Mouse (Mus musculus) hindbrain, embryonic 15.5 days (tissue): ENCODE data around the gene Arhgap11a. TPM values are rescaled to one million over a fixed set of nuclear protein-coding genes. Genes with fewer than 3 reads are reported as not detected.
A peak's percentile ranks its signal among the peaks of the same experiment; 100 is the strongest.

Source experiments
- ATAC-seq: fragments of 200-750 bp; cut with Nextera tagmentation; 2 replicates; pipeline ENCODE4 v1.8.0; 2017; ENCODE audit warnings: low read depth, moderate number of reproducible peaks, moderate TSS enrichment; ENCODE audit not compliant: low FRiP score
- H3K27ac ChIP-seq: fragments of 300-500 bp; sonication (generic); replicated peaks from 2 replicates; pipeline ENCODE4 v1.5.1; 2015; ENCODE audit warnings: mild to moderate bottlenecking, inconsistent platforms
- H3K27me3 ChIP-seq: fragments of 300-500 bp; sonication (generic); 2 replicates; pipeline ENCODE4 v1.6.1; 2015; ENCODE audit warnings: control low read depth, inconsistent platforms
- H3K36me3 ChIP-seq: fragments of 300-500 bp; sonication (generic); 2 replicates; pipeline ENCODE4 v1.6.1; 2015; ENCODE audit warnings: control low read depth, inconsistent platforms
- H3K4me1 ChIP-seq: fragments of 300-500 bp; sonication (generic); replicated peaks from 2 replicates; pipeline ENCODE4 v1.6.1; 2015; ENCODE audit warnings: control low read depth, inconsistent platforms
- H3K4me2 ChIP-seq: fragments of 300-500 bp; sonication (generic); 2 replicates; pipeline ENCODE4 v1.6.1; 2015; ENCODE audit warnings: moderate library complexity, mild to moderate bottlenecking, inconsistent platforms
- H3K4me3 ChIP-seq: fragments of 300-500 bp; sonication (generic); 2 replicates; pipeline ENCODE4 v1.5.1; 2015; ENCODE audit warnings: mild to moderate bottlenecking, inconsistent platforms
- H3K9ac ChIP-seq: fragments of 300-500 bp; sonication (generic); 2 replicates; pipeline ENCODE4 v1.6.1; 2015; ENCODE audit warnings: inconsistent platforms
- H3K9me3 ChIP-seq: fragments of 300-500 bp; sonication (generic); 2 replicates; pipeline ENCODE4 v1.6.1; 2016; ENCODE audit warnings: control low read depth, inconsistent platforms
- WGBS: fragments of 180-500 bp; shearing (Covaris S2); methylation state at CpG from one replicate; pipeline ENCODE4 v1.1.7; 2015; 5-methylcytosine and 5-hydroxymethylcytosine counted together
- polyA plus RNA-seq: library from polyadenylated mRNA; unstranded; fragments of >200 nt; fragmentation: Nextera tagmentation; extraction: Ambion mirVana; gene quantifications from 2 replicates; pipeline ENCODE4 v1.2.1, GENCODE M21; 2015

Arhgap11a gene
- 6.9 and 10.3 TPM in 2 replicates for polyA plus RNA-seq

GRCm38 (mm10) chr2:113848245-113849121, at the start of gene Arhgap11a:
Arhgap11a (minus strand) TSS chr2:113848661.
- peak; percentile 97 for ATAC-seq
- WGBS: under 1% methylated on average over 48 of the region's 48 CpGs

GRCm38 (mm10) chr2:113893385-113894122, 45.1 kb upstream of the Arhgap11a start:
- ATAC-seq: no peak
- Histone ChIP-seq H3K4me1 (no peaks in the 10 kb centered on the region), H3K36me3 (no peaks in the 10 kb centered on the region), H3K9me3 (no peaks in the 10 kb centered on the region), H3K27me3 (no peaks in the 10 kb centered on the region), H3K4me2 (no peak overlapping the region), H3K9ac (no peak overlapping the region), H3K27ac (no peak overlapping the region), H3K4me3 (no peak overlapping the region)
- 85% methylated on average over 10 of the region's 12 CpGs for WGBS

More at GRCm38 (mm10) chr2:113848245-113849121, at the start of gene Arhgap11a:
- Histone ChIP-seq H3K4me3 (peak within 1 kb of the TSS; percentile 70), H3K27me3 (no peaks in the 10 kb centered on the region), H3K27ac (peak within 1 kb of the TSS; percentile 89), H3K4me1 (peaks cover 13% of the 10 kb centered on the region), H3K4me2 (peak within 1 kb of the TSS; percentile 91), H3K36me3 (no peaks in the 10 kb centered on the region), H3K9ac (peak within 1 kb of the TSS; percentile 62), H3K9me3 (no peaks in the 10 kb centered on the region)

DNA sequence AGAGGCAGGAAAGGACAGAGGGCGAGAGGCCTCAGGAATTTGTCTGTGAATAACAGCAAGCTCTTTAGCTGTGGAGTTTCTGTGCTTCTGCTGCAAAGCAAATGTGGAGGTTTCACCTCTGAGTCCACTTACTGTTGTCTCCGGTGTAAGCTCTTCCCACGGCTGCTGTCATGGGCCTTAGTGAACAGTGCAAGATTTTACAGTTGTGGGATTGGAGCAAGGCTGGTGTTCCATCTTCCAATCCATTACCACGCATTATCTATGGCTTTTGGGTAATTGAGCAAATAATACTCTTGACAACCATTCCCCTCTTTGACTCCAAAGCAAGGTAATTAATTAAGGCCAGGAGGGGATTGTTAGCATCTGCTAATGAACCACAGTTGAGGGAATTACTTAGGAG, 38.7 kb upstream of the Arhgap11a start:
- Histone ChIP-seq H3K4me2 (no peak overlapping the region), H3K27ac (no peak overlapping the region), H3K9ac (no peak overlapping the region), H3K27me3 (no peaks in the 10 kb centered on the region), H3K9me3 (no peaks in the 10 kb centered on the region), H3K36me3 (no peaks in the 10 kb centered on the region), H3K4me1 (no peaks in the 10 kb centered on the region), H3K4me3 (no peak overlapping the region)
- 59% methylated on average over 4 of the region's 4 CpGs for WGBS
- peak; percentile 30; the same call in 1 of the 2 replicates for ATAC-seq

GRCm38 (mm10) chr2:113886061-113886460, 37.6 kb upstream of the Arhgap11a start:
- no peak overlapping the region for H3K27ac ChIP-seq
- 76% methylated on average over 1 of the region's 1 CpGs for WGBS
- no peaks in the 10 kb centered on the region for H3K27me3 ChIP-seq
- H3K9ac ChIP-seq: no peak overlapping the region
- no peak for ATAC-seq
- no peaks in the 10 kb centered on the region for H3K9me3 ChIP-seq
- no peak overlapping the region for H3K4me3 ChIP-seq
- no peak overlapping the region for H3K4me2 ChIP-seq
- no peaks in the 10 kb centered on the region for H3K36me3 ChIP-seq
- no peaks in the 10 kb centered on the region for H3K4me1 ChIP-seq

DNA sequence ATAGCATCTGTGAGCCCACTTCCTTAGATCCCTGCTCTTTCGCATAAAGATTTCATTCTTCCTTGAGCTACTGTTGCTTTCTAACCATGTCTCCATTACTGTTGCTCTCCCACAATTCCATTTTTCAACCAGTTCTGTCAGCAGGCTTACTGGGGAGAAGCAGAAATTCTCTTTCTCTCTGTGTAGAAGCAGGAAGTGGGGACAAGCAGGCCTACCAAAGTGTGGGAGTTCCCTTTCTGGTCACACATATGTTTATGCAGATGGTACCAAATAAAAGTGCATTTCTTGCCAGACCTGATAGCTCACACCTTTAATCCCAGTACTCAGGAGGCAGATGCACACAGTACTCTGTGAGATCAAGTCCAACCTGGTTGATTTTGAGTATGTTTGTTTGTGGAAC, 21.7 kb upstream of the Arhgap11a start:
- Histone ChIP-seq H3K4me1 (no peaks in the 10 kb centered on the region), H3K9me3 (no peaks in the 10 kb centered on the region), H3K4me2 (no peak overlapping the region), H3K27ac (no peak overlapping the region), H3K9ac (no peak overlapping the region), H3K27me3 (no peaks in the 10 kb centered on the region), H3K4me3 (no peak overlapping the region), H3K36me3 (no peaks in the 10 kb centered on the region)
- WGBS: 90% methylated on average over 1 of the region's 1 CpGs
- ATAC-seq: no peak

GRCm38 (mm10) chr2:113868404-113868803, 19.9 kb upstream of the Arhgap11a start:
- ATAC-seq: no peak
- no peaks in the 10 kb centered on the region for H3K4me1 ChIP-seq
- no peak overlapping the region for H3K27ac ChIP-seq
- no peaks in the 10 kb centered on the region for H3K27me3 ChIP-seq
- H3K4me3 ChIP-seq: no peak overlapping the region
- H3K9ac ChIP-seq: no peak overlapping the region
- no peaks in the 10 kb centered on the region for H3K36me3 ChIP-seq
- 85% methylated on average over 4 of the region's 4 CpGs for WGBS
- no peak overlapping the region for H3K4me2 ChIP-seq
- H3K9me3 ChIP-seq: no peaks in the 10 kb centered on the region

- H3K9ac ChIP-seq: no peak overlapping the region
- no peak overlapping the region for H3K4me2 ChIP-seq
- WGBS: 45% methylated on average over 2 of the region's 2 CpGs
- H3K27me3 ChIP-seq: no peaks in the 10 kb centered on the region
- H3K4me3 ChIP-seq: no peak overlapping the region
- H3K4me1 ChIP-seq: no peaks in the 10 kb centered on the region
- no peak for ATAC-seq
- H3K36me3 ChIP-seq: no peaks in the 10 kb centered on the region
- H3K27ac ChIP-seq: no peak overlapping the region
- H3K9me3 ChIP-seq: no peaks in the 10 kb centered on the region
These were observed 17.7 kb upstream of the Arhgap11a start for GRCm38 (mm10) chr2:113866155-113866554.

DNA sequence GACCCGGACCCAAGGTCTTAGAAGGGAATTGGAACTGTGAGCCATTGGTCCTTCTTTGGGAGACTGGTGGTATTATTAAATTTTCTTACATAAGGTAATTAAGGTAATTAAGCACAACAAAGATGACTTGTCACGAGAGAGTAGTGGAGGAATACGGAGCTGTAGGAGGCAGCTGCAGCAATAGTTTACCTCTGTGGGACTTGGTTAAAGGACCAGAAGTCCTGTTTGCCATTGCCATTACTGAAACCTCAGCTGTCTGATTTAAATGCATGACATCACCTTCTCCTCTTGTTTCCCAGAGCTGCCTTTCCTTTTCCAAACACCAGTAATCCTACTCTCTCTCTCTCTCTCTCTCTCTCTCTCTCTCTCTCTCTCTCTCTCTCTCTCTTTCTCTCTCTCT, 680 bp upstream of the Arhgap11a start:
- no peaks in the 10 kb centered on the region for H3K27me3 ChIP-seq
- H3K4me2 ChIP-seq: peak overlapping the region; percentile 91
- no peaks in the 10 kb centered on the region for H3K36me3 ChIP-seq
- H3K4me3 ChIP-seq: peak overlapping the region; percentile 70
- H3K27ac ChIP-seq: peak overlapping the region; percentile 89
- peak overlapping the region; percentile 62 for H3K9ac ChIP-seq
- H3K4me1 ChIP-seq: peaks cover 13% of the 10 kb centered on the region
- no peaks in the 10 kb centered on the region for H3K9me3 ChIP-seq
- WGBS: 3% methylated on average over 3 of the region's 3 CpGs
- ATAC-seq: peak; percentile 71; the same call in 1 of the 2 replicates

DNA sequence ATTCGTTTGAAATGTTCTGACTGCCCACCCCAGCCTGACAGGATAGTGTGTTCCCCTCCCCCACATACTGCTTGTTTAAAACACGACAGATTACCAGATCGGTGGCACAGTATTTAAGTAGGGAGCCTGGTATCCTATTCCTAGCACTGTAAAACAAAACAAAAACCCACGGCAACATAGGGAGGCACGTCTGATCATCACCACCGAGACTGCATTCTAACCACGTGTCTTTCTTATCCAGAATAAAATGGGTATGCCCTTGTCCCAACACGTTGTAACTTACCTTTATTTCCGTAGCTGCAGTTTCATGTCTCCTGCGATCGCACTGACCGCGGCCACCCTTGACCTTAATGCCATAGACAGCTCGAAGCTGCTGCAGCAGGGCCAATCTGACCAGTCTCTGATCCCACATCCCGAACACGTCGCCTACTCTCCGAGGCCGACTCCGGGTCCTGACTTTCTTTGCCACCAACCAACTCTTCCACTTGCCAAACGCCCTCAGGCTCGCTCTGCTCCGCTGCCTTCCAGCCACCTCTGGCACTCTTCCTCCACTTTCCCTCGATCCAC, 700 bp downstream of the Arhgap11a start:
- H3K4me3 ChIP-seq: peak overlapping the region; percentile 70
- H3K36me3 ChIP-seq: no peaks in the 10 kb centered on the region
- peak overlapping the region; percentile 62; the same call in 1 of the 2 replicates for H3K9ac ChIP-seq
- peaks cover 13% of the 10 kb centered on the region for H3K4me1 ChIP-seq
- ATAC-seq: peak; percentile 5; the same call in 1 of the 2 replicates
- peak overlapping the region; percentile 91 for H3K4me2 ChIP-seq
- H3K27ac ChIP-seq: peak overlapping the region; percentile 89; the same call in 1 of the 2 replicates
- WGBS: 1% methylated on average over 24 of the region's 24 CpGs
- H3K9me3 ChIP-seq: no peaks in the 10 kb centered on the region
- no peaks in the 10 kb centered on the region for H3K27me3 ChIP-seq

DNA sequence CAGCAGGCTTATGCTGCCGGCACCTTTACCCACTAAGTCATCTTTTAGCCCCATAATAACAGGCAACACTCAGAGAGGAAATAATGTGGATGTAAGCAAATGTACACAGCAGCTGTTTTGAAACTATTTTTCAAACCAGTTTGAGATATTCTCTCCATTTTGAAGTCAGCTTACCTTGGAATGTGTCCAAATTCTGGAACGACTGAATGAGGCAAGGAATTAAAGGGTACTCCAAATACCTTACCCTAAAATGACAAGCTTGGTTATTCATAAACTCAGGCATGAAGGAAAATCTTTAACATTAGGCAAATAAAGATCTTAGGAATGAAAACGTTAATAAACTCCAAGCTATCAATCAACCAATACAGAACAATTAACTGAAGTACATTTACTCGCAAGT, 3.4 kb downstream of the Arhgap11a start:
- 85% methylated on average over 4 of the region's 4 CpGs for WGBS
- Histone ChIP-seq H3K27ac (no peak overlapping the region), H3K9me3 (no peaks in the 10 kb centered on the region), H3K27me3 (no peaks in the 10 kb centered on the region), H3K36me3 (no peaks in the 10 kb centered on the region), H3K4me1 (peaks cover 13% of the 10 kb centered on the region), H3K4me3 (no peak overlapping the region), H3K9ac (no peak overlapping the region), H3K4me2 (no peak overlapping the region)
- ATAC-seq: no peak

DNA sequence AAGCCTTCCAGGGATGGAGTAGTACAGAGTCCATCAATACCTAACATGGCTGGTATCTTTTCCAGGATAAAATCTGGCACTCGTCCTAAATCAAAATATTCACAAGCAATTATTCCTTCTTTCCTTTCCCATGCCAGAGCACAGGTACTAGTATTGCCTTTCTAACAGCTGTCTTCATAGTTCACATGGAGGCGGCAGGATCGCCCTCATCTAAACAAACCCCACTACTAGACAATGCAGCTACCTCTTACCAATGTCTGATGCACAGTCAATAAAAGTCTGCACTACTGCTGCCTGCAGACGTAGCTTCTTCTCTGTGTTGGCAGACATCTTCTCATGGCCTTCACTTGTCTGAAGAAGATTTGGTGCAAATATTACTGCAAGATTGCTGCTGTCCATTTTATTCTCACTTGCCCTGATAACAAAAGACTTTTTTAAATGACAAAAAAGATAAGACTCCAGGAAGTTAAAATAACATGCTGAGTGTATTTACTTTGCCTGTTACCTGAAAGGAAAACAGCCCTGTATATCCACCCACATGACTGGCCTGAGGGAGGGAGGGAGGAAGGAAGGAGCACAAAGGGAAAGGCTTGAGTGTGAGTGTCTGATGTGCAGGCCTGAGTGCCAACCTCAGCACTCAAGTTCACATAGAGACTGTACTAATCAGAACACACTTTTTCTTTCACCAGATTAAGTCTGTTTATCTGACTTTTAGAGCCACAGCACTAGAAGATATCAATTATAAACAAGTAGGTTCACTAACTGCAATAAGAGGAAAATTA, 6.6 kb downstream of the Arhgap11a start:
- no peaks in the 10 kb centered on the region; the same call in 1 of the 2 replicates for H3K4me1 ChIP-seq
- H3K9ac ChIP-seq: no peak overlapping the region
- no peaks in the 10 kb centered on the region for H3K27me3 ChIP-seq
- H3K36me3 ChIP-seq: no peaks in the 10 kb centered on the region
- 92% methylated on average over 4 of the region's 4 CpGs for WGBS
- H3K4me2 ChIP-seq: no peak overlapping the region
- no peaks in the 10 kb centered on the region for H3K9me3 ChIP-seq
- no peak overlapping the region for H3K27ac ChIP-seq
- no peak for ATAC-seq
- H3K4me3 ChIP-seq: no peak overlapping the region
